Mouse (Mus musculus): Measurements from ENCODE around the gene Gca. TPM values are rescaled to one million over a fixed set of nuclear protein-coding genes. Genes with fewer than 3 reads are reported as not detected.

The Gca gene
- total and polyA plus RNA-seq, 2 experiments from 2014 or later: 1.5 to 4.2 TPM

DNA sequence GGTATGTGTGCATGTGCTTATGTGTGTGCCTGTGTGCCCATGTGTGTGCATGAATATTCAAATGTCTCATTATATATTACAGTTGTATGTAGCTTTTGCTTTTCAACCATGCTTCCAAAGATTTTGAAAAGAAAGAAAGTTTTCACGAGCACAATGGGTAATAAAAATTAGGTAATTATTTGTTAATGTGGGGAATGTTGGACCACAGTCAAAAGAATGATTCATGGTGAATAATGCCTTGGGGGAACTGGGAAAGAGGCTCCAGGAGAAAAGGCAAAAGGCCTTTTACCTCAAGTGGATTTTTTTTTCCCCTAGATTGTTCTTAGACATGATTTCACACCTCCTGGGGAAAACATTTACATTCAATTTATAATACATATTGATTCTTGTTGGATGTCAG, 61.9 kb downstream of the Gca start:
- TF ChIP-seq CTCF (IDR thresholded peaks at IDR 0.05; ENCODE audit: low read depth): no peak
- Histone ChIP-seq H3K9me3 (ENCODE audit: low read length) (no peaks in the 10 kb centered on the region), H3K4me2 (ENCODE audit: low read depth) (no peak overlapping the region), H3K4me1 (ENCODE audit: insufficient read depth) (no peaks in the 10 kb centered on the region), H3K36me3 (ENCODE audit: insufficient read depth) (no peaks in the 10 kb centered on the region), H3K4me3 (ENCODE audit: low read depth, low read length) (no peak overlapping the region), H3K27ac (ENCODE audit: low read depth, low read length) (no peak overlapping the region), H3K27me3 (ENCODE audit: insufficient read depth, low read length) (no peaks in the 10 kb centered on the region), H3K9ac (no peak overlapping the region)
- ATAC-seq (no peak), DNase-seq (no peak)
- 32% methylated on average over 1 of the region's 1 CpGs for WGBS

DNA sequence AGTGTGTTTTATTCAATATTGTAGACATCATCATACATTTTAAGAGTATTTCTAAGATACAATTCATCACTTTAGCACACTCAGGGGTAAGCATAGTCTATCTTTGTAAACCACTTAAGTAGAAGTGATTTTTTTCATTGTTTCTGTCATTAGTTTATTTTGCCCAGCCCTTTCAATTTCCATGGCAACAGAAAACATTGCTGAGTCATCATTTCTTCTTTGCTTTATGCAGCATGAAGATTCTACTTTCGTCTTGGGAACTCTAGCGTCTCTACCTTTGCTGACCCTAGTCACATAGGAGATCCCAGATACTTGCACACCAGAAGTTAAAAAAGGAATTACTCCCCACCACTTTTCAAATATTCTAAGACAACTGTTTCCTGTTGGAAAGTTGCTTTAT, 63.6 kb downstream of the Gca start:
- no peak overlapping the region for H3K4me2 ChIP-seq (ENCODE audit: low read depth)
- ATAC-seq (no peak), DNase-seq (no peak)
- no peaks in the 10 kb centered on the region for H3K27me3 ChIP-seq (ENCODE audit: insufficient read depth, low read length)
- H3K4me3 ChIP-seq (ENCODE audit: low read depth, low read length): no peak overlapping the region
- H3K4me1 ChIP-seq (ENCODE audit: insufficient read depth): no peaks in the 10 kb centered on the region
- H3K9ac ChIP-seq: no peak overlapping the region
- H3K36me3 ChIP-seq (ENCODE audit: insufficient read depth): no peaks in the 10 kb centered on the region
- H3K27ac ChIP-seq (ENCODE audit: low read depth, low read length): no peak overlapping the region
- H3K9me3 ChIP-seq (ENCODE audit: low read length): no peaks in the 10 kb centered on the region
- no peak for TF ChIP-seq CTCF (IDR thresholded peaks at IDR 0.05; ENCODE audit: low read depth)
- WGBS: 87% methylated on average over 2 of the region's 2 CpGs

DNA sequence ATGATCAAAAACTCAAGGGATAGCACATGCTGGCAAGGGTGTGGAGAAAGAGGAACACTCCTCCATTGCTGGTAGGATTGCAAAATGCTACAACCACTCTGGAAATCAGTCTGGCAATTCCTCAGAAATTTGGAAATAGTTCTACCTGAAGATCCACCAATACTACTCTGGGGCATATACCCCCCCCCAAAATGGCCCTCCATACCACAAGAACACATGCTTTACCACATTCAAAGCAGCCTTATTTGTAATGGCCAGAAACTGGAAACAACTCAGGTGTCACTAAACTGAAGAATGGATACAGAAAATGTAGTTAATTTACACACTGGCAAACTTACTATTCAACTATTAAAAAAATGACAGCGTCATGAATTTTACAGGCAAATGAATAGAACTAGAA, 66.6 kb downstream of the Gca start:
- WGBS: 76% methylated on average over 1 of the region's 1 CpGs
- no peak for DNase-seq
- ATAC-seq: no peak
- Histone ChIP-seq H3K4me3 (ENCODE audit: low read depth, low read length) (no peak overlapping the region), H3K9ac (no peak overlapping the region), H3K36me3 (ENCODE audit: insufficient read depth) (no peaks in the 10 kb centered on the region), H3K27ac (ENCODE audit: low read depth, low read length) (no peak overlapping the region), H3K4me1 (ENCODE audit: insufficient read depth) (no peaks in the 10 kb centered on the region), H3K9me3 (ENCODE audit: low read length) (no peaks in the 10 kb centered on the region), H3K4me2 (ENCODE audit: low read depth) (no peak overlapping the region), H3K27me3 (ENCODE audit: insufficient read depth, low read length) (no peaks in the 10 kb centered on the region)
- no peak for TF ChIP-seq CTCF (IDR thresholded peaks at IDR 0.05; ENCODE audit: low read depth)

DNA sequence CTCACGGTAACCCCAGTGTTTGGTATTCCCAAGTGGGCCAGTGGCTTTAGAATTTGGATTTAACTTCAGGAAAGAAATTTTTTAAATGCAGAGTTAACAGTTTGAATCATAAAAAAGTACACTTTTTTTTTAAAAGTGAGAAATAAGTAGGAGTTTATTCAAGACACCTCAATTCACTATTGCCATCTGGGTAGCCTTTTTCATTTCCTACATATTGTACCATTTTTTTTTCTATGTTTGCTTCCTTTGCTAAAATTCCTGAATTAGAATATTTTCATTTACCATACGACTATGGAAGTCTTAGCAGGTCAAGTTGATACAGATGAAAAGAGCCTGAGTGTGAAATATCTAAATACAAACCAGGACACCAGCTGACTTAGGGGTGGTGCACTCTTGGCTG, 79.0 kb downstream of the Gca start:
- Histone ChIP-seq H3K27ac (ENCODE audit: low read depth, low read length) (no peak overlapping the region), H3K27me3 (ENCODE audit: insufficient read depth, low read length) (no peaks in the 10 kb centered on the region), H3K9ac (no peak overlapping the region), H3K4me1 (ENCODE audit: insufficient read depth) (no peaks in the 10 kb centered on the region), H3K36me3 (ENCODE audit: insufficient read depth) (no peaks in the 10 kb centered on the region), H3K4me3 (ENCODE audit: low read depth, low read length) (no peak overlapping the region), H3K4me2 (ENCODE audit: low read depth) (no peak overlapping the region), H3K9me3 (ENCODE audit: low read length) (no peaks in the 10 kb centered on the region)
- ATAC-seq: no peak
- WGBS: 82% methylated on average over 2 of the region's 2 CpGs
- TF ChIP-seq CTCF (IDR thresholded peaks at IDR 0.05; ENCODE audit: low read depth): no peak
- DNase-seq: no peak

Other genes with a start within 250 kb of the Gca start
- 1.0 and 1.2 TPM in 2 replicates for gene Gcg, start 180.6 kb upstream of the Gca start, total RNA-seq (2014; rRNA removed)
- 0.33 and 1.3 TPM in 2 replicates for gene Gcg, start 180.6 kb upstream of the Gca start, polyA plus RNA-seq (2015; fragmentation: Nextera tagmentation; extraction: Ambion mirVana)
- gene Fap, start 90.2 kb upstream of the Gca start, total RNA-seq (2014; rRNA removed): 1.5 and 3.3 TPM in 2 replicates
- gene Fap, start 90.2 kb upstream of the Gca start, polyA plus RNA-seq (2015; fragmentation: Nextera tagmentation; extraction: Ambion mirVana): 0.86 and 1.1 TPM in 2 replicates
- gene Ifih1, start 18.0 kb upstream of the Gca start, total RNA-seq (2014; rRNA removed): 1.5 and 2.9 TPM in 2 replicates
- gene Ifih1, start 18.0 kb upstream of the Gca start, polyA plus RNA-seq (2015; fragmentation: Nextera tagmentation; extraction: Ambion mirVana): 1.4 and 1.7 TPM in 2 replicates

Data from forebrain, postnatal 0 days (tissue).